Mouse (Mus musculus): ENCODE data around the gene Lsg1.
A peak's percentile ranks its signal among the peaks of the same experiment; 100 is the strongest.

Lsg1 gene

DNA sequence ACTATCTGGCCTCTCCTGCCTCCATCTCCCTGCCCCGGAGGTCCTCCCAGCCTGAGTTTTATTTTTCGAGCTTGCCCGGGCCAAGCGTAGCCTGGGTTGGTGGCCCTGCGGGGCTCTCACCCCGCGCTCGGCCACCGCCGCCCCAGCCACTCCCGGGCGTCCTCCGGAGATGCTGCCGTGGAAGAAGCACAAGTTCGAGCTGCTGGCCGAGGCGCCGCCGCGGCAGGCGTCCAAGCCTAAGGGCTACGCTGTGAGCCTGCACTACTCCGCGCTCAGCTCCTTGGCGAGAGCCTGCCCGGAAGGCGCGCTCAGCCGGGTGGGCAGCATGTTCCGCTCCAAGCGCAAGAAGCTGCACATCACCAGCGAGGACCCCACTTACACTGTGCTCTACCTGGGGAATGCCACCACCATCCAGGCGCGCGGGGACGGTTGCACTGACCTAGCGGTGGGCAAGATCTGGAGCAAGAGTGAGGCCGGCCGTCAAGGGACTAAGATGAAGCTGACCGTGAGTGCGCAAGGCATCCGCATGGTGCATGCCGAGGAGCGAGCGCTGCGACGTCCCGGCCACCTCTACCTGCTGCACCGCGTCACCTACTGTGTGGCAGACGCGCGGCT is 13.1 kb upstream of the Lsg1 start:
- peak; percentile 58 for DNase-seq (ENCODE audit: low read depth, low spot score)

DNA sequence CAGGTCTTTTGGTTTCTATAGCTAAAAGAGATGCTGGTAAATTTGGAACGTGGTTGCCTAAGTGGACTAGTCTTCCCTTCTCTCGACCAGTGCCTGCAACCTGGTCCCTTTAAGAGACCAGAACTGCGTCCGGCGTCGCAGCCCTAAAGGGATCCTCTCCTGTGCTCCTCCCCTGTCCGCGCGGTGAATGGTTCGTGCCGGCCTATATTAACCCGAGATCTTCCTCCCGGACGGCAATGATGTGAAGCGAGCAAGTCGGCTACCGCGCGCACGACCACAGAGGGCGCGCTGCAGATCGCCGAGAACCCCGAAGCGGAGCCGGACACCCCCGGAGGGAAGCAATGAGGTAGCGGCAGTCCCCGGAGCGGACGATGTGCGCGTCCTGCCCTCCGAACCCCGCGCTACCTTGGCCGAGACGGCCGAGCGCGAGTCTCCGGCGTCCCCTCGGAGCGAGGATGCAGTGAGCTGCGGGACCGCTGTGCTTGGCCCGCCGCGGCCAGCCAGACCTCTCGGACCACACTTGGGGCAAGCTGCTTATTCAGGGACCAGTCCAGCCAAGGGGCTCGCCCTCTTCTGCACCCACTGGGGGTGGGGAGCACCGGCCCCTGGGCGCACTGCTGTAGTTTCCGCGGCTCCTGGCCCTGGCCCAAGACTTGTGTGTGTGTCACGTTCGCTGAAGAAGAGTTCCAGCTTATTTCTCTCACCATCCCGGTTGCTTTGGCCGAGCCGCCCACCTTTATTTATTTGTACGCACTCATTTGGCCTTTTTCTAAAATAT is 12.3 kb upstream of the Lsg1 start, which contains the start of gene Fam43a:
Gene Fam43a, plus strand, starts transcription at position 233 of the 778 bp plus-strand sequence.
- peak; percentile 93 for DNase-seq (ENCODE audit: low read depth, low spot score)

- DNase-seq (ENCODE audit: low read depth, low spot score): peak; percentile 70
Observed at GRCm38 (mm10) chr16:30596959-30597681, 9.7 kb upstream of the Lsg1 start.

DNA sequence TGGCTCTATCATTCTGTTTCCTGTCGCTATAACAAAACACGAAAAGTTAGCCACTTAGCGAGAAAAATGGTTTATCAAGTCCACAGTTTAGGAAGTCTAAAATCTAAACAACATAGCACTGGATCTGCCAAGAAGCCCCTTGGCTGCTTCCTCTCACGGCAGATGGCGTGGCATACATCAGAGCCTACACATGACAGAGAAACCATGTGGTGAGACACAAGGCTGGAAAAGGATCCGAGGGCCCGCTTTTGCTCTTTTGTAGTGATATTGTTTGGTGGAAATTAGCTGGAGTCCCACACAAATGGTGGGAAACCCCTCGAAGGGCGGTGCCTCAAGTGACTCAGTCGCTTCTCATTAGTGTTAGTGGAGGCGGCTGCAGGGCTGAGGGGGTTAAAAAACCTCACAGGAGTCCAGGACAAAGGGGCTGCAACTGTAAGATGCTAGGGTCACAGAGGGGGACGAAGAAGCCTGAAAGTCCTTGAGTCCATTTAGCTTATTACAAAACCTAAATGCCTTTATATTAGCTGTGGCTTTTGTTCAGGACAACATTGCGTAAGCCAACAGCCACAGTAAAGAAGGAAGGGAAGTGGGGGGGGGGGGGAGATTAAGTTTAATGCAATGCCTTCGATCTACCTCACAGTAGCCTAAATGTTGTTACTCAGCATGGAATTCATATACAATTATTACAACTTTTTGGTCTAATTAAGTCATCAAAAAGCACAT is 8.6 kb upstream of the Lsg1 start:
- DNase-seq (ENCODE audit: low read depth, low spot score): no peak

- DNase-seq (ENCODE audit: low read depth, low spot score): no peak
Observed at GRCm38 (mm10) chr16:30595356-30595755, 8.0 kb upstream of the Lsg1 start.

DNA sequence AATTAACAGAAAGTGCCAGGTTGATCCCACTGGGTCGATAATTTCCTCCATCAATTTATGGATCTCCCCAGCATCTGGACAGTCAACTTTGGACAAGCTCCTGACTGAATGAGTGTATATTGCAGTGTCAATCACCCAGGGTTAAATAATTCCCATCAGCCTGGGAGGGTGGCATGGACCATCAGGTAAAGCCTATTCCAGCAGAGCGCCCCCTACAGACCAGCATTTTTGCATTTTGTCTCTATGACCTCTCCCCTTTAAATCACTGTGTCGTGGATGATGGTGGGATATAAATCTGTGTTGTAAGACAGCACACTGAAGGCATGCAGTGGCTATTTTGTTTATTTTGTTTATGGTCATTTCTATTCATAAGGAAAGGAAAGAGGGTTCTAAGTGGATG is 4.6 kb upstream of the Lsg1 start:
- no peak for DNase-seq (ENCODE audit: low read depth, low spot score)

DNA sequence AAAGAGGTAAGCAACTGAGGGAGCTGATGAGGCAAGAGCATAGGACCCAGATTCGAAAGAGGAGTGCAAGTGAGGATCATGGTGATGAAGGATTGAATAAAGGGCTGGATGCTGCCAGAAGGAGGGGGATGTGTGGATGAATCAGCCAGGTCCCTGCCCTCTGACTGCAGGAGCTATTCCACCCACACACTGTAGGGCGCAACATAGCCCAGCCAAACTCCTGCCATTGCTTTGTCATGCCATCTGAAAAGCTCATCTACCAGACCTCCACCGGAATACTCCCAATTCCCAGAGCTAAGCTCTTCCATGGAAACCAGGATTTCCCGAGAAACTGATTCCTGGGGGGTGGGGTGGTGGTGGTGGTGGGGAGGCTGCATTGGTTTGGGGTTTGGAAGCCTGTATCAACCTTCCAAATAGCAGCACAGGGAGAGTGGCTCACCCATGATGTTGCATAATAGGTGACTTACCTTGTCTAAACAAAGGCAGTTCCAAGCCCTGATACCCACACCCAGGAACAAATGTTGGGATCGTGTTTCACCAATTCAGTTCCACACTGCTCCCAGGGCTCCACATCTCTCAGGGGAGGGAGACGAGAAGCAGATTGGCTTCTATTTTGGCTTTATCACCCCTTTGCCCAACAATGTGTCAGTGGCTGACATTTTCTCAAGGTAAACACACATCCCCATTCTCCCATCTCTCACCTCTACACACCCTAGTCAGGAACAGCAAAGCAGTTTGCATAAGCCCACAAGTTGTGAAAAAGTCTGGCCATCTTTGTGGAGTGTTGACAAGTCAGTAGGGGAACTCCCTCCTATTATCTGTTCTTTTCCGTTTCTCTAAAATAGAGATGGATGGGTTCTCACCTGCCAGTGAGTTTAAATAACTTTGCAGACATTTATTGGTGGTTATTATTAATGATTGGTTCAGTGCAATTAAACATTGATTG is 3.1 kb upstream of the Lsg1 start:
- DNase-seq (ENCODE audit: low read depth, low spot score): no peak

DNA sequence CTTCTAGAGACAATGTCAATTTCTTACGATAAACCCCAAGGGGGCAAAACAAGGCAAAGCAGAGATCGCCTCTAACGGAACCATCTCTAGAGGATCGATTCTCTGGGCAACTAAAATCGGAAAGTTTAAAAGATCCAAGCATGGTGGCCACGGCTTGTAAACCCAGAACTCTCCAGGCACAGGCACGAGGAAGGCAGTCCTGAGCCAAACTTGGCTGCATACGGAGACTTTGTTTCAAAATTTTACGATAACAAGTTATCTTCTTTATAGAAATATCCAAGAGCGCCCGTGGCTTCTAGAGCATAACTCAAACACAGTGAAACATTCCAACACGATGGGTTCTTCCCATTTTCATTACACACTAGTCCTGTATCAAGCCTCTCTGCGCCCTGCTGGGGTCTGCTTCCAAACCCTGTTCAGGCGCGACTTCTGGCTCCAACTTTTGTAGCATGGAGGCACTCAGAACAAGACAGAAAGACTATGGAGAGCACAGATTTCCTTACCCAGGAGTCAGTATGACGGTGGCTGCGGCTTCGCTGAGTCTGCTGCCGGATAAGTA is 378 bp downstream of the Lsg1 start:
- DNase-seq (ENCODE audit: low read depth, low spot score): no peak

- no peak for DNase-seq (ENCODE audit: low read depth, low spot score)
Observed at GRCm38 (mm10) chr16:30580765-30581164, 6.6 kb downstream of the Lsg1 start.

GRCm38 (mm10) chr16:30576392-30576791 is 11.0 kb downstream of the Lsg1 start:
- no peak for DNase-seq (ENCODE audit: low read depth, low spot score)

GRCm38 (mm10) chr16:30575815-30576214 is 11.6 kb downstream of the Lsg1 start:
- DNase-seq (ENCODE audit: low read depth, low spot score): no peak

DNA sequence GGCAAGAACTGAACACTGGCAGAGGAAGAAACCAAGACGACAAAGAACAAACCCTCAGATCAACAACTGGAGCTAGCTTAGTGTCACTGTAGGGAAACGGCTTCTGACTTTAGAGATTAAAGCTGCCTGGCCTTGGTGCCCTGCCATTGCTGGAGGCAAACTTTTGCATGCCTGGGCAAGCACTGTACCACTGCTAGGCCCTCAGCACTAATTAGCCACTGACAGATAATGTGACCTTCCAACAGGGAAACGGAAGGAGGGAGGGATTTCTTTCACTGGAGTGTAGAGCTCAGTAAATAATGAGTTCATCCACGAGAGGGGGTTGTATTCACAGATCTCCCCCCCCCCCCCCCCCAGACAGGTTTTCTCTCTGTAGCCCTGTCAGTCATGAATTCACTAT is 15.2 kb downstream of the Lsg1 start:
- no peak for DNase-seq (ENCODE audit: low read depth, low spot score)

DNA sequence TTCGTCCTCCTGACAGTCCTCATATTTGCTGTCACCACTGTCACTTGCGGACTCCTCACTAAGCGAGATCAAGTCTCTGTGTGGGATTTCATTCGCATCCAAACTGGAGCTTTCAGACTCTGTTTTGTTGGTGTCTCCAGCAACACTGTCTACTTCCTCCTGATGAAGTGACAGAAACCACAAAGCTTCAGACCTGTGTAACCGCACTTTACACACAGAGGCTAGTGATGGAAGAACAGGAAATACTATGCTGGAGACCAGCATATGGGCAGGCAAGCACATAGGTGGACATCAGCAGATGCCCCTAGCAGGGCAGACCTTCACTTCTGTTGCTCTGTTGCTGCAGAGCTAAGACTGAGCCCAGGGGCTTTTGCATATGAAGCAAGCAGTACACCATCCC is 16.0 kb downstream of the Lsg1 start:
- DNase-seq (ENCODE audit: low read depth, low spot score): no peak

DNA sequence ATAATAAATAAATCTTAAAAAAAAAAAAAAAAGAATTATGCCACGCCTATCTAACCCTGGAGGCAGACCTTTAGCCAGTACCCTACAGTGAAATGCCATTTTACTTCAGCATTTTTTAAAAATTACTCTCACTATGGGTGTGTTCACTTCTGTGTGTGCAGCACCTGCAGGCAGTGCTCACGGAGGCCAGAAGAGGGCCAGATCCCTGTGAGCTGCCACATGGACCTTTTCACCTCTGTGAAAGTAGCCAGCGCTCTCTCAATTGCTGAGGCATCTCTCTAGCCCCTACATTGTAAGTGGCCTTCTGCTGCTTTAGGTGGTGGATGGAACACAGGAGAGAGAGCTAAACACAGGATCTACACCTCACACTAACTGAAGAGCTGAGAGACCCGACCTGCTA is 17.2 kb downstream of the Lsg1 start:
- no peak for DNase-seq (ENCODE audit: low read depth, low spot score)

- DNase-seq (ENCODE audit: low read depth, low spot score): no peak
Observed at GRCm38 (mm10) chr16:30565631-30566030, 21.8 kb downstream of the Lsg1 start.

DNA sequence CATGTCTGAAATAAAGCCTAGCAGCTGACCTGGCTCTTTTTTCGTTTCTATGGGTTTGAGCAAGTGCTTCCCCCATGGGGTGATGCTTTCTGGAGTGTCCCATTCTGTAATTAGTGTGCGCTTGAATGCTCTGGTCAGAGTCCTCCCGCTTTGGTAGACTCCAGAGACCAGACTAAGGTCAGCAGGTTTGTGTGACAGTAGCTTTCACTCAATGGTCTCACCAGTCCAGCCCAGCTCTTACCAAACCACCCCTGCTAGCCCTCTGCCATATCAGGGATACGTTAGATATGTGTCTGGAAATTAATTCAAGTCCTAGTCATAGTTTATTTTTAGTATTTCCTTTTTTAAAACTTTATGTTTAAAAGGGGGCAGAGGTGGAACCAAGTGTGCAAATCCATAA is 26.8 kb downstream of the Lsg1 start:
- no peak for DNase-seq (ENCODE audit: low read depth, low spot score)

GRCm38 (mm10) chr16:30559312-30559992 is 27.9 kb downstream of the Lsg1 start:
- DNase-seq (ENCODE audit: low read depth, low spot score): no peak

DNA sequence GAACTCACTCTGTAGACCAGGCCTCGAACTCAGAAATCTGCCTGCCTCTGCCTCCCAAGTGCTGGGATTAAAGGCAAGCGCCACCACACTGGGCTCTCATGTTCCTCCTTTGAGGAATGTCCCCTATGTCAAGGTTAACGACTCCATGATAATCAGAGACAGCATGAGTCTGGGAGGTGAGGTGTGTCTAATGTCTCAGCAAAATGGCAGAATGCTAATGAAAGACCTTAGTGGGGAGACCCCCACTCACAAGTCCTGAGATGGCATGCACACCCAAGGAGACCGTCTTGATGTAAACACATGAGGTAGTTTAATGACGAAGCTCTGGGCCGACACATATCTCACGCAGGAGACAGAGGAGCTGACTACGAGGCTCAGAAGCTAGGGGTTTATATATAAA is 33.3 kb downstream of the Lsg1 start:
- DNase-seq (ENCODE audit: low read depth, low spot score): no peak

DNA sequence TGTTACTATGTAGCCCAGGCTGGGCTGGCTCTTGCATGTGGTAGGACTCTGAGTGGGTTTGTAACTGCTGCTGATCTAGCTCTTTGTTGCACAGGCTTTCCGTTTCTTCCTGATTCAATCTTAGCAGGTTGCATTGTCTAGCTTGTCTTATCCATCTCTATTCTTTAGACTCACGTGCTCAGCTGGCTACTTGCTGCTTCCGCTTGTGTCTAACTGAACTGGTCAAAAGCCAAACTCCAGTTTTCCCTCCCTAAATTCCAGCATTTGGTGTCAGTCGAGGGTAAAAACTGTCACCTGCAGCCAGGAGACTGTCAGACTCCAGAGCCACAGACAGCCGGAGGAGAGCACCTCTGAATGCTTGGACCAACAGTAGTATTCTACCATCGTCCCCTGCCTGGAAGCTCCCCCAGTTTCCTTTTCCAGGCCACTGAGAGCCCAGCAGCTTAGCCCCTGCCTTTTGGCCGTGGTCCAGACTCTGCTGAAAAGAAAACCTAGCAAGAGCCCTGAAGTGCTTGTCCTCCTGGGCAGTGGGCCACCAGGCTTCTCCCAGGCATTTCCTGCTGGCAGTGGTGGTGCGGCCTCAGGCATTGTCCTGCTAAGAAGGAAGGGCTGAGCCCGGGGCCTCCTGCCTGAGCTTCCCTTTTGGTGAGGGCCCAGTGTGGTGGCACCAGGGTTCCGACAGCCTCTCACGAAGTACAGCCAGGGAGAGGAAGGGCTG is 34.6 kb downstream of the Lsg1 start:
- DNase-seq (ENCODE audit: low read depth, low spot score): peak; percentile 73
